Mouse (Mus musculus) Patski (cell line): ENCODE data around the gene Ccdc24. TPM values are rescaled to one million over a fixed set of nuclear protein-coding genes. Genes with fewer than 3 reads are reported as not detected.

Experiments used
- ATAC-seq: fragments of 100-300 bp; one replicate; pipeline ENCODE4 v1.8.0; 2021
- CTCF ChIA-PET: fragments of 350-600 bp; sonication (Branson Sonifier 250); formaldehyde crosslinking; loops from one replicate; lab custom pipeline; 2022; ENCODE audit warnings: inconsistent platforms; lab: Charles Lee
- POLR2A ChIA-PET: fragments of 350-600 bp; sonication (Branson Sonifier 250); formaldehyde crosslinking; loops from one replicate; lab custom pipeline; 2022; ENCODE audit warnings: antibody characterized with exemption, inconsistent platforms; lab: Charles Lee
- DNase-seq: peaks from one replicate; pipeline ENCODE4 v3.0.0-alpha.2; 2011; ENCODE audit warnings: low read depth, low spot score
- H3K27me3 ChIP-seq: fragments of 371-371 bp; one replicate; pipeline ENCODE4 v1.5.1; 2021
- CTCF ChIP-seq: fragments of 100-300 bp; IDR thresholded peaks from one replicate; pipeline ENCODE4 v1.5.1; 2021
- in situ Hi-C: fragments of 300-500 bp; cut with MboI; formaldehyde crosslinking; loops from 3 replicates; pipeline ENCODE4 v1.11.1; 2018; ENCODE audit warnings: low pct_unique_long_range_greater_than_20kb, mixed read lengths
- polyA plus RNA-seq: library from polyadenylated mRNA; unstranded; gene quantifications from one replicate; pipeline ENCODE4 v1.2.3, GENCODE M21; 2021

Ccdc24 gene
- polyA plus RNA-seq, 1 experiment from 2014 or later = 0.78 TPM

- no peaks in the 10 kb centered on the region for H3K27me3 ChIP-seq
- TF ChIP-seq CTCF = no peak
- ChIA-PET CTCF (interaction anchor here (1.3 kb wide), 1 partner anchor 14 kb away, joined by 4 read pairs; no protein-coding TSS in a partner anchor), POLR2A (interaction anchor here (0.7 to 0.8 kb wide), 2 partner anchors 21 to 22 kb away, joined by 9 read pairs; no protein-coding TSS in a partner anchor)
- no peak for ATAC-seq
- DNase-seq = no peak
- in situ Hi-C loops = no loop called here
These were observed 41.1 kb upstream of the Ccdc24 start for GRCm38 (mm10) chr4:117913421-117913820.

GRCm38 (mm10) chr4:117912685-117913273 lies 40.4 kb upstream of the Ccdc24 start:
- ATAC-seq (peak; percentile 8), DNase-seq (no peak)
- POLR2A ChIA-PET = interaction anchor here (0.8 to 1.2 kb wide), 3 partner anchors 15 to 171 kb away, joined by 3 to 9 read pairs (median 4); no protein-coding TSS in a partner anchor
- no peaks in the 10 kb centered on the region for H3K27me3 ChIP-seq
- in situ Hi-C loops = no loop called here
- no peak for TF ChIP-seq CTCF
- CTCF ChIA-PET = interaction anchor here (1.0 to 1.3 kb wide), 2 partner anchors 15 to 22 kb away, joined by 3 to 4 read pairs; no protein-coding TSS in a partner anchor

GRCm38 (mm10) chr4:117912131-117912561 lies 39.8 kb upstream of the Ccdc24 start:
- no peak for DNase-seq

GRCm38 (mm10) chr4:117908834-117909453 lies 36.6 kb upstream of the Ccdc24 start:
- in situ Hi-C loops = no loop called here
- no peak for TF ChIP-seq CTCF
- POLR2A ChIA-PET = no interaction called here

More at GRCm38 (mm10) chr4:117912131-117912561, 39.8 kb upstream of the Ccdc24 start:
- in situ Hi-C loops = no loop called here
- no peak for ATAC-seq
- POLR2A ChIA-PET = interaction anchor here (1.0 to 1.2 kb wide), 2 partner anchors 15 to 172 kb away, joined by 3 to 4 read pairs; no protein-coding TSS in a partner anchor
- no peak for TF ChIP-seq CTCF
- CTCF ChIA-PET = interaction anchor here (1.0 to 1.3 kb wide), 2 partner anchors 16 to 21 kb away, joined by 3 to 4 read pairs; no protein-coding TSS in a partner anchor
- H3K27me3 ChIP-seq = no peaks in the 10 kb centered on the region

GRCm38 (mm10) chr4:117906196-117906595 lies 33.8 kb upstream of the Ccdc24 start:
- TF ChIP-seq CTCF = no peak
- DNase-seq = no peak
- ChIA-PET CTCF (no interaction called here), POLR2A (interaction anchor here (0.8 kb wide), 1 partner anchor 8 kb away, joined by 3 read pairs; no protein-coding TSS in a partner anchor)
- in situ Hi-C loops = no loop called here
- ATAC-seq = no peak
- H3K27me3 ChIP-seq = no peaks in the 10 kb centered on the region

More at GRCm38 (mm10) chr4:117908834-117909453, 36.6 kb upstream of the Ccdc24 start:
- CTCF ChIA-PET = interaction anchor here (0.9 to 1.9 kb wide), 2 partner anchors 11 to 19 kb away, joined by 3 to 6 read pairs; no protein-coding TSS in a partner anchor
- DNase-seq (no peak), ATAC-seq (no peak)
- H3K27me3 ChIP-seq = no peaks in the 10 kb centered on the region

- ChIA-PET CTCF (no interaction called here), POLR2A (no interaction called here)
- no peak for TF ChIP-seq CTCF
- in situ Hi-C loops = no loop called here
- ATAC-seq (no peak), DNase-seq (no peak)
- no peaks in the 10 kb centered on the region for H3K27me3 ChIP-seq
These were observed 32.4 kb upstream of the Ccdc24 start for GRCm38 (mm10) chr4:117904761-117905160.

GRCm38 (mm10) chr4:117904094-117904493 lies 31.7 kb upstream of the Ccdc24 start:
- CTCF ChIA-PET = no interaction called here

GRCm38 (mm10) chr4:117898111-117898510 lies 25.8 kb upstream of the Ccdc24 start:
- ChIA-PET CTCF (interaction anchor here (0.8 to 1.0 kb wide), 2 partner anchors 9 to 11 kb away, joined by 3 read pairs; no protein-coding TSS in a partner anchor), POLR2A (interaction anchor here (0.8 kb wide), 1 partner anchor 14 kb away, joined by 3 read pairs; no protein-coding TSS in a partner anchor)
- H3K27me3 ChIP-seq = no peaks in the 10 kb centered on the region
- ATAC-seq = no peak
- in situ Hi-C loops = no loop called here
- DNase-seq = no peak
- TF ChIP-seq CTCF = no peak

More at GRCm38 (mm10) chr4:117904094-117904493, 31.7 kb upstream of the Ccdc24 start:
- no peak for TF ChIP-seq CTCF
- DNase-seq = no peak
- no peak for ATAC-seq
- in situ Hi-C loops = no loop called here
- no peaks in the 10 kb centered on the region for H3K27me3 ChIP-seq
- POLR2A ChIA-PET = no interaction called here

- ChIA-PET POLR2A (no interaction called here), CTCF (no interaction called here)
These were observed 23.7 kb upstream of the Ccdc24 start for GRCm38 (mm10) chr4:117896031-117896430.

GRCm38 (mm10) chr4:117895339-117895738 lies 23.0 kb upstream of the Ccdc24 start:
- no peak for DNase-seq
- ATAC-seq = no peak
- TF ChIP-seq CTCF = no peak
- in situ Hi-C loops = no loop called here
- H3K27me3 ChIP-seq = no peaks in the 10 kb centered on the region
- ChIA-PET CTCF (no interaction called here), POLR2A (no interaction called here)

More at GRCm38 (mm10) chr4:117896031-117896430, 23.7 kb upstream of the Ccdc24 start:
- H3K27me3 ChIP-seq = no peaks in the 10 kb centered on the region
- in situ Hi-C loops = no loop called here
- no peak for ATAC-seq
- no peak for TF ChIP-seq CTCF
- no peak for DNase-seq

GRCm38 (mm10) chr4:117894601-117895000 lies 22.2 kb upstream of the Ccdc24 start:
- no peak for DNase-seq
- ChIA-PET CTCF (no interaction called here), POLR2A (no interaction called here)
- in situ Hi-C loops = no loop called here
- H3K27me3 ChIP-seq = no peaks in the 10 kb centered on the region
- TF ChIP-seq CTCF = no peak
- ATAC-seq = no peak
